In genomic region chr10:93425665-93426064, GRCm38 (mm10) we compare ENCODE assay signal across 8 mouse cellular contexts. TPM values are rescaled to one million over a fixed set of nuclear protein-coding genes. Genes with fewer than 3 reads are reported as not detected.
DNase-seq lines count a peak whose midpoint lies in the region; ATAC-seq and TF ChIP-seq lines count a peak whose summit lies in the region.

No protein-coding gene starts in this region.

- TF ChIP-seq EP300 in heart, adult 2 months (IDR thresholded peaks at IDR 0.05; ENCODE audit: insufficient read depth, low read depth, low read length): peak; percentile 97

- WGBS in embryonic facial prominence, embryonic 12.5 days: 4% methylated on average over 2 of the region's 2 CpGs
- 2% methylated on average over 2 of the region's 2 CpGs for WGBS in heart, adult 2 months
- 1% methylated on average over 2 of the region's 2 CpGs for WGBS in kidney, adult 2 months
- 3% methylated on average over 2 of the region's 2 CpGs for WGBS in limb, embryonic 11.5 days
- 5% methylated on average over 2 of the region's 2 CpGs for WGBS in midbrain, embryonic 15.5 days

- no peak overlapping the region for H3K27ac ChIP-seq in embryonic facial prominence, embryonic 12.5 days
- H3K27ac ChIP-seq in heart, adult 2 months: peak overlapping the region; percentile 66
- H3K27ac ChIP-seq in kidney, adult 2 months (ENCODE audit: insufficient read depth, low read depth, low read length): peak overlapping the region; percentile 12; the same call in 1 of the 2 replicates
- no peak overlapping the region for H3K27ac ChIP-seq in limb, embryonic 11.5 days (replicated peaks; ENCODE audit: low read depth, low read length)
- H3K27ac ChIP-seq in midbrain, embryonic 15.5 days: no peak overlapping the region

- ATAC-seq in embryonic facial prominence, embryonic 12.5 days (ENCODE audit: insufficient number of reproducible peaks, insufficient read depth, low FRiP score, low TSS enrichment): peak; percentile 68; the same call in 1 of the 2 replicates
- peak; percentile 82 for ATAC-seq in limb, embryonic 11.5 days (ENCODE audit: insufficient number of reproducible peaks, low FRiP score, low TSS enrichment, low read depth)
- peak; percentile 87 for ATAC-seq in midbrain, embryonic 15.5 days (replicated peaks)

- no peak overlapping the region for H3K4me2 ChIP-seq in embryonic facial prominence, embryonic 12.5 days (replicated peaks)
- H3K4me2 ChIP-seq in limb, embryonic 11.5 days (ENCODE audit: low read depth, severe bottlenecking): no peak overlapping the region
- no peak overlapping the region for H3K4me2 ChIP-seq in midbrain, embryonic 15.5 days

- H3K79me2 ChIP-seq in heart, adult 2 months (replicated peaks; ENCODE audit: control insufficient read depth, insufficient read depth, low read length): no peaks in the 10 kb centered on the region

- H3K4me1 ChIP-seq in embryonic facial prominence, embryonic 12.5 days: no peaks in the 10 kb centered on the region
- H3K4me1 ChIP-seq in heart, adult 2 months (ENCODE audit: control insufficient read depth, insufficient read depth, low read length): peaks cover 7% of the 10 kb centered on the region
- H3K4me1 ChIP-seq in kidney, adult 2 months (ENCODE audit: control insufficient read depth, insufficient read depth, low read length): peaks cover 2% of the 10 kb centered on the region; the same call in 1 of the 2 replicates
- H3K4me1 ChIP-seq in limb, embryonic 11.5 days (ENCODE audit: control insufficient read depth, insufficient read depth, low read length): 0 out of 2 replicates have a peak, but pooled peaks cover 3% of the 10 kb centered on the region
- peaks cover under 1% of the 10 kb centered on the region; the same call in 1 of the 2 replicates for H3K4me1 ChIP-seq in midbrain, embryonic 15.5 days

- H3K27me3 ChIP-seq in embryonic facial prominence, embryonic 12.5 days: no peaks in the 10 kb centered on the region
- H3K27me3 ChIP-seq in heart, adult 2 months (ENCODE audit: control insufficient read depth, insufficient read depth, low read length): no peaks in the 10 kb centered on the region
- no peaks in the 10 kb centered on the region for H3K27me3 ChIP-seq in kidney, adult 2 months (replicated peaks; ENCODE audit: control insufficient read depth, insufficient read depth, low read length)
- H3K27me3 ChIP-seq in limb, embryonic 11.5 days (ENCODE audit: control insufficient read depth, insufficient read depth, low read length): no peaks in the 10 kb centered on the region
- no peaks in the 10 kb centered on the region for H3K27me3 ChIP-seq in midbrain, embryonic 15.5 days (replicated peaks)

- DNase-seq in 416B (ENCODE audit: low read depth): peak; percentile 95
- DNase-seq in adrenal gland, postnatal 36 days: peak; percentile 81 to 82
- peak; percentile 70 to 80 for DNase-seq in heart, adult 2 months
- DNase-seq in kidney, adult 2 months: peak; percentile 90
- DNase-seq in limb, embryonic 11.5 days (ENCODE audit: low spot score): peak; percentile 88
- peak; percentile 42 to 76 for DNase-seq in spleen, postnatal 14 days (ENCODE audit: low spot score in 2 of 2)

- TF ChIP-seq POLR2A in heart, adult 2 months (IDR thresholded peaks at IDR 0.05; ENCODE audit: insufficient read depth, low read depth, low read length): no peak
- no peak for TF ChIP-seq POLR2A in kidney, adult 2 months (IDR thresholded peaks at IDR 0.05; ENCODE audit: low read depth, low read length)

- no peak overlapping the region for H3K4me3 ChIP-seq in embryonic facial prominence, embryonic 12.5 days
- H3K4me3 ChIP-seq in heart, adult 2 months: no peak overlapping the region
- no peak overlapping the region for H3K4me3 ChIP-seq in kidney, adult 2 months (ENCODE audit: insufficient read depth, low read depth, low read length)
- H3K4me3 ChIP-seq in limb, embryonic 11.5 days (ENCODE audit: low read depth, low read length): no peak overlapping the region
- H3K4me3 ChIP-seq in midbrain, embryonic 15.5 days: no peak overlapping the region

- H3K9me3 ChIP-seq in embryonic facial prominence, embryonic 12.5 days: no peaks in the 10 kb centered on the region
- H3K9me3 ChIP-seq in limb, embryonic 11.5 days (ENCODE audit: control insufficient read depth, low read length): no peaks in the 10 kb centered on the region
- no peaks in the 10 kb centered on the region for H3K9me3 ChIP-seq in midbrain, embryonic 15.5 days

- peak; percentile 92 for TF ChIP-seq CTCF in heart, adult 2 months (IDR thresholded peaks at IDR 0.05)
- peak; percentile 97 for TF ChIP-seq CTCF in kidney, adult 2 months (conservative IDR thresholded peaks at IDR 0.05; ENCODE audit: insufficient read depth, insufficient read length, low read depth, low read length)

- no peak overlapping the region for H3K9ac ChIP-seq in embryonic facial prominence, embryonic 12.5 days
- H3K9ac ChIP-seq in heart, adult 2 months (ENCODE audit: low read depth, low read length): no peak overlapping the region
- H3K9ac ChIP-seq in limb, embryonic 11.5 days (ENCODE audit: low read length): no peak overlapping the region
- H3K9ac ChIP-seq in midbrain, embryonic 15.5 days: no peak overlapping the region

- no peaks in the 10 kb centered on the region for H3K36me3 ChIP-seq in embryonic facial prominence, embryonic 12.5 days
- H3K36me3 ChIP-seq in heart, adult 2 months (ENCODE audit: control insufficient read depth, insufficient read depth, low read length): no peaks in the 10 kb centered on the region
- H3K36me3 ChIP-seq in kidney, adult 2 months (ENCODE audit: control insufficient read depth, insufficient read depth, low read length): no peaks in the 10 kb centered on the region
- H3K36me3 ChIP-seq in limb, embryonic 11.5 days (ENCODE audit: control insufficient read depth, insufficient read depth, low read length): no peaks in the 10 kb centered on the region
- no peaks in the 10 kb centered on the region for H3K36me3 ChIP-seq in midbrain, embryonic 15.5 days (replicated peaks)

- intact Hi-C loops in heart, adult 2 months (cut with DNase I): loop anchor here (1.0 to 10.0 kb wide), 5 partner anchors 46 to 361 kb away; partner anchors contain the start of gene Cdk17

RNA-seq across cellular contexts. Expression of gene Lta4h, which starts 27.5 kb away (rescaled TPM):
- total RNA-seq in adrenal gland, postnatal 36 days (2021): 10 to 100 TPM; 59.8 to 61.4 TPM
- 223 and 224 TPM in 2 replicates for polyA plus RNA-seq in embryonic facial prominence, embryonic 12.5 days (2016; fragmentation: Nextera tagmentation; extraction: Ambion mirVana)
- 10 to 100 TPM; 31.1 to 36.1 TPM for total RNA-seq in heart, adult 2 months (2021)
- polyA plus RNA-seq in heart, adult 2 months (2012; rRNA removed): 25.5 and 30.5 TPM in 2 replicates
- polyA plus RNA-seq in kidney, adult 2 months (2012; rRNA removed): 42.9 and 53.9 TPM in 2 replicates
- polyA plus RNA-seq in limb, embryonic 11.5 days (2014; fragmentation: Nextera tagmentation; extraction: Ambion mirVana): 181 and 193 TPM in 2 replicates
- 84.9 and 85.9 TPM in 2 replicates for polyA plus RNA-seq in midbrain, embryonic 15.5 days (2015; fragmentation: Nextera tagmentation; extraction: Ambion mirVana)

Comparison
In these comparisons a context has a peak if more than half of its experiments do, and no peak if none do; other contexts are left out.
1. H3K27ac ChIP-seq: peak in heart, adult 2 months (single experiment) and kidney, adult 2 months (single experiment); none in embryonic facial prominence, embryonic 12.5 days (single experiment), limb, embryonic 11.5 days (single experiment) and midbrain, embryonic 15.5 days (single experiment).
2. Peak in every context shown above with its lines, with median percentiles within 50 percentile points of each other: DNase-seq and ATAC-seq.